Mouse (Mus musculus) kidney, embryonic 14.5 days (tissue): ENCODE results near the gene Nlgn2. TPM values are rescaled to one million over a fixed set of nuclear protein-coding genes. Genes with fewer than 3 reads are reported as not detected.

Experiments used
- ATAC-seq: fragments of 200-750 bp; cut with Nextera tagmentation; 2 replicates; pipeline ENCODE4 v1.8.0; 2017; ENCODE audit warnings: moderate number of reproducible peaks, mild to moderate bottlenecking, moderate TSS enrichment, moderate library complexity; ENCODE audit not compliant: low FRiP score, low TSS enrichment
- H3K27ac ChIP-seq: fragments of 300-500 bp; sonication (generic); 2 replicates; pipeline ENCODE4 v1.5.1; 2014; ENCODE audit warnings: low read depth, mild to moderate bottlenecking, low read length, moderate library complexity, mixed read lengths
- H3K27me3 ChIP-seq: fragments of 300-500 bp; sonication (generic); 2 replicates; pipeline ENCODE4 v1.6.1; 2014; ENCODE audit warnings: mild to moderate bottlenecking, low read length; ENCODE audit not compliant: control insufficient read depth, insufficient read depth
- H3K36me3 ChIP-seq: fragments of 300-500 bp; sonication (generic); 2 replicates; pipeline ENCODE4 v1.6.1; 2014; ENCODE audit warnings: low read length, mixed read lengths; ENCODE audit not compliant: control insufficient read depth, insufficient read depth
- H3K4me1 ChIP-seq: fragments of 300-500 bp; sonication (generic); 2 replicates; pipeline ENCODE4 v1.6.1; 2014; ENCODE audit warnings: low read length, mixed read lengths; ENCODE audit not compliant: control insufficient read depth, insufficient read depth
- H3K4me2 ChIP-seq: fragments of 300-500 bp; sonication (generic); replicated peaks from 2 replicates; pipeline ENCODE4 v1.6.1; 2014; ENCODE audit warnings: low read depth, mild to moderate bottlenecking, low read length
- H3K4me3 ChIP-seq: fragments of 300-500 bp; sonication (generic); 2 replicates; pipeline ENCODE4 v1.5.1; 2014; ENCODE audit warnings: mild to moderate bottlenecking, low read length
- H3K9ac ChIP-seq: fragments of 300-500 bp; sonication (generic); 2 replicates; pipeline ENCODE4 v1.6.1; 2014; ENCODE audit warnings: low read depth, mild to moderate bottlenecking, low read length, moderate library complexity
- H3K9me3 ChIP-seq: fragments of 300-500 bp; sonication (generic); 2 replicates; pipeline ENCODE4 v1.6.1; 2016; ENCODE audit warnings: low read length; ENCODE audit not compliant: control insufficient read depth
- WGBS: fragments of 180-500 bp; shearing (Covaris S2); extraction: QIAGEN DNeasy Blood & Tissue Kit; methylation state at CpG from one replicate; pipeline ENCODE4 v1.1.7; 2014; 5-methylcytosine and 5-hydroxymethylcytosine counted together
- polyA plus RNA-seq: library from polyadenylated mRNA; unstranded; fragments of >200 nt; fragmentation: Nextera tagmentation; extraction: Ambion mirVana; gene quantifications from 2 replicates; pipeline ENCODE4 v1.2.1, GENCODE M21; 2014

Nlgn2 gene
- polyA plus RNA-seq, 1 experiment from 2014 or later, result 7.8 TPM

DNA sequence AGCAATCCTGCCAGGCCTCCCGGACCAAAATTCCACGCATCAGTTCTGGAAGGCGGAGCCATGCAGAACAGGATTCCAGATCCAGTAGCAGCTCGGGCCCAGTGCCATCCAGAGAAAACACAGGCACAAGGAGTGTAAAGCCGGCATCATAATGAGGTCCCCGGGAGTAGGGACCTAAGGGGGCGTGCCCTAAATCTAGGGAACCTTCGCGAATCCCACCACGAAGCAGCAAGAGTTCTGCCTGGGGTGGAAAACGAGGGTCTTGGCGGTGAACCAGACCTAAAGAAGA lies 33.0 kb downstream of the Nlgn2 start:
- Histone ChIP-seq H3K9ac (peak overlapping the region; percentile 43; the same call in 1 of the 2 replicates), H3K36me3 (no peaks in the 10 kb centered on the region), H3K4me2 (peak overlapping the region; percentile 94), H3K4me1 (peaks cover 39% of the 10 kb centered on the region), H3K27ac (no peak overlapping the region), H3K4me3 (peak overlapping the region; percentile 48), H3K9me3 (0 out of 2 replicates have a peak, but pooled peaks cover 3% of the 10 kb centered on the region), H3K27me3 (peaks cover 34% of the 10 kb centered on the region)
- ATAC-seq, result no peak
- WGBS, result 7% methylated on average over 12 of the region's 12 CpGs

DNA sequence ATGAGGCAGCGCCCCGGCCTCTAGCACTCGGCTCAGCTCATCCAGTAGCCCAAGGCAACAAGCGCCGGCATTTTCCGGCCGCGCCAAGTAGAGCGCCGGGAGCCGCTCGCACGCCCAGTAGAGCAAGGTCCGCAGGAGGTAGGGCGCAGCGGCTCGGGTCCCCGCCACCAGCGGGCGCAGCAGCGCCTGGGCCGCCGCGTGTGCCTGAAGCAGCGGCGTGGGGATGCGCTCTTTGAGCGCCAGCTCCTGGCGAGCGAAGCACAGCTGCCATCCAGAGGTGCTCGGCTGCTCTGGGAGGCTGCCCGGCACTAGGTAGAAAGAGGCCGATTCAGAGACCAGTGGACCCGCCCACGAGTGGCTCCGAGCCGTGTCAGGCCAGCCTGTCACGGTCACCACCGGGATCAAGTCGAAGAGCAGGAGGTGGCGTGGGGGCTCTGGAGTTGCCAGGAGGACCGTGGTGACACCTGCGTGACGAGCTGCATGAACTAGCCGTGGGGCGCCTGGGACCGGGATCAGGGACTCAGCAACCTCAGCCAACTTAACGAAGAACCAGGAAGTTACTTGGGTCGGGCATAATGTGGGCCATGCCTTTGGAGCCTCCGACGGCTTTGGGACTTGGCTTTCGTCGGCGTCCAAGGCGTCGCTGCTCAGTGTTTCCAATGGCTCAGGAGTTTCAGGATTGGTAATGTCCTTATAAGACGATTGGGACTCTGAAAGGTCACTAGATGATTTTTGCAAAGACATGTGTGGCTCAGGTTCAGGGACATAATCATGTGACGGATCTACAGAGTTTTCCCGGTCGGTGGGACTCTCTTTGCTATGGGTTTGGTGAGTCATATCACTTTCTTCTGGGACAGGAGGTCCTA lies 33.6 kb downstream of the Nlgn2 start:
- Histone ChIP-seq H3K9me3 (0 out of 2 replicates have a peak, but pooled peaks cover 3% of the 10 kb centered on the region), H3K4me2 (peak overlapping the region; percentile 94), H3K4me1 (peaks cover 45% of the 10 kb centered on the region), H3K27ac (no peak overlapping the region; the same call in 1 of the 2 replicates), H3K4me3 (peak overlapping the region; percentile 48), H3K36me3 (no peaks in the 10 kb centered on the region), H3K9ac (peak overlapping the region; percentile 43), H3K27me3 (peaks cover 34% of the 10 kb centered on the region)
- 1% methylated on average over 60 of the region's 60 CpGs for WGBS
- peak; percentile 48 for ATAC-seq

- Histone ChIP-seq H3K4me1 (peaks cover 46% of the 10 kb centered on the region), H3K4me3 (peak overlapping the region; percentile 48), H3K9ac (peak overlapping the region; percentile 42), H3K9me3 (0 out of 2 replicates have a peak, but pooled peaks cover 3% of the 10 kb centered on the region), H3K4me2 (peak overlapping the region; percentile 94), H3K27me3 (peaks cover 34% of the 10 kb centered on the region), H3K36me3 (no peaks in the 10 kb centered on the region), H3K27ac (no peak overlapping the region; the same call in 1 of the 2 replicates)
- no peak for ATAC-seq
- 3% methylated on average over 12 of the region's 12 CpGs for WGBS
These were observed 34.3 kb downstream of the Nlgn2 start for GRCm38 (mm10) chr11:69803328-69803727.

DNA sequence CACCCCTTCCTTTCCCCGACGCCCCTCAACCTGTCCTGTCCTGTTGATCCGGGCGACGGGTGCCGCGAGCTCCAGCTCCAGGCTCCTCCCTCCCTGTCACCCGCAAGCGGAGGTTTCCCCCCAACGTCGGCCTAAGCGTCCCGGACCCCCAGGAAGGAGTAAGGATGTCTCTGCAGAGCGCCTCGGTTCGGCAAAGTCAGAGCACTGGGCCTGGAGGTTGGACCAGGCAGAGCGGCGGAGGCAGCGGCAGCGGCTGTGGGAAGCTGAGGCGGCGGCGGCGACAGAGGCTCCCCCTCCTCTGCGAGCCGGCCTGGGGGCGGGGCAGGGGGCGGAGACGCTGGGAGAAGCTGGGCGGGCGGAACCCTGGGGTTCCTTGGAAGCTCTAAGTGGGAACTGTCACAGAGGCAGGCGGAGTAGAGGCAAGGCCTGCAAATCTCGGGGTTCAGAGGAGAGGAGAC lies 34.9 kb downstream of the Nlgn2 start:
- Histone ChIP-seq H3K4me1 (peaks cover 46% of the 10 kb centered on the region), H3K27me3 (peaks cover 34% of the 10 kb centered on the region), H3K9me3 (0 out of 2 replicates have a peak, but pooled peaks cover 3% of the 10 kb centered on the region), H3K4me2 (peak overlapping the region; percentile 94), H3K27ac (no peak overlapping the region), H3K4me3 (peak overlapping the region; percentile 48), H3K36me3 (no peaks in the 10 kb centered on the region), H3K9ac (peak overlapping the region; percentile 59)
- ATAC-seq, result peak; percentile 8; the same call in 1 of the 2 replicates
- WGBS, result under 1% methylated on average over 28 of the region's 33 CpGs

GRCm38 (mm10) chr11:69801379-69801977 lies 36.1 kb downstream of the Nlgn2 start, which contains the start of gene Fgf11:
Gene Fgf11, minus strand, starts transcription at chr11:69801857.
- H3K27ac ChIP-seq, result peak within 1 kb of the TSS; percentile 70
- H3K9ac ChIP-seq, result peak within 1 kb of the TSS; percentile 76
- H3K36me3 ChIP-seq, result no peaks in the 10 kb centered on the region
- H3K4me2 ChIP-seq, result peak within 1 kb of the TSS; percentile 94
- peaks cover 46% of the 10 kb centered on the region for H3K4me1 ChIP-seq
- no peak for ATAC-seq
- WGBS, result under 1% methylated on average over 30 of the region's 33 CpGs
- peaks cover 40% of the 10 kb centered on the region for H3K27me3 ChIP-seq
- peak within 1 kb of the TSS; percentile 48 for H3K4me3 ChIP-seq
- H3K9me3 ChIP-seq, result 0 out of 2 replicates have a peak, but pooled peaks cover 1% of the 10 kb centered on the region

DNA sequence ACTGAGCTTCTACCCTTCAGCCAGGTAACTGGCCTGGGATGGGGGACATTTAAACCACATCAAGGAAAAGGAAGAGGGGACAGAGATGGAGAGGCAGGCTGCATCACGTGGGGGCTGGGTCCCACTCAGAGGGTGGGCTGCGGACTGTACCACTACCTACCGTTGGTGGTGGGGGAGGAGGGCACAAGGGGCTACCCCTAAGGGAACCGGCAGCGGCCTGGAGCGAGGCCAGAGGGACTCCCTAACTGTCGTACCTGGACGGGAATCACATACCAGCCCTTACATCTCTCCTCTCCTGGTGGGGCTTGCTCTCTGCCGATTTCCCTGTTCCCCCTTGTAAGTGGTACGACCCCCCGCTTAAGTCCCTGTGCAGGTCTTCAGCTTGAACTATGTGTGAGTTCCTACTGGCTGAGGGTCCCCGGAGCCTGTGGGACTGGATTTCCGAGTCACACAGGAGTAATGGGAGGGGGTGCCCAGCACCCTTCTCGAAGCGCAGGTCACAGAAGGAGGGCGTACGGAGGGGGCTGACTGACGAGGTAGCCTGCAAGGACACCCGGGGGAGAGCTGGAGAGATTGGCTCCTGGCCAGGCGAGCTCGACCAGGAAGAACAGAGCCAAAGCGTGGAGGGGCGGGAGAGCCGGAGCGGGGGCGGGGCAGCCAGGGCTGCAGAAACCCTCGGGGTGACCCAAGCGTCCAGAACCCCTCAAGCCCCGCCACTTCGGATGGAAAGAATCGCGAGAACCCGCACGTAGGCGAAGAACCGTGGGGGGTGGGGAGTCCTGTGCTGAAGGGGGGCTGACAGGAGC lies 37.0 kb downstream of the Nlgn2 start:
- Histone ChIP-seq H3K27me3 (peaks cover 41% of the 10 kb centered on the region), H3K9me3 (no peaks in the 10 kb centered on the region), H3K27ac (peak overlapping the region; percentile 70), H3K9ac (peak overlapping the region; percentile 76), H3K4me3 (peak overlapping the region; percentile 48), H3K4me2 (peak overlapping the region; percentile 94), H3K4me1 (peaks cover 46% of the 10 kb centered on the region), H3K36me3 (no peaks in the 10 kb centered on the region)
- under 1% methylated on average over 36 of the region's 36 CpGs for WGBS
- peak; percentile 58 for ATAC-seq

DNA sequence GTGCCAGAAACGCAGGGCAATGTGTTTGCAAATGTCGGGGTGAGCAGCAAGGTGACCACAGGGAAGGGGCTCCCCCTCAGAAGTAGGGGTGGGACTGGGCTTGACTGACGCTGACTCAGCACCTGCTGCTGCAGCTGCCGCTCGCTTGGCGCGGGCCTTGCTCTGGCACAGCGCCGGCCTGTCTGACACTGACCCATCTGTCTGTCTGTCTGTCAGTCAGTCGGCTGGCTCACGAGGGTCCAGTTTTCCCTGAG lies 37.5 kb downstream of the Nlgn2 start:
- peak overlapping the region; percentile 48 for H3K4me3 ChIP-seq
- no peaks in the 10 kb centered on the region for H3K36me3 ChIP-seq
- peak overlapping the region; percentile 70; the same call in 1 of the 2 replicates for H3K27ac ChIP-seq
- 0 out of 2 replicates have a peak overlapping the region, but pooled peaks have one; percentile 76 for H3K9ac ChIP-seq
- H3K4me2 ChIP-seq, result peak overlapping the region; percentile 94
- under 1% methylated on average over 11 of the region's 11 CpGs for WGBS
- H3K9me3 ChIP-seq, result no peaks in the 10 kb centered on the region
- peaks cover 46% of the 10 kb centered on the region for H3K4me1 ChIP-seq
- peaks cover 37% of the 10 kb centered on the region for H3K27me3 ChIP-seq
- ATAC-seq, result peak; percentile 0; the same call in 1 of the 2 replicates

DNA sequence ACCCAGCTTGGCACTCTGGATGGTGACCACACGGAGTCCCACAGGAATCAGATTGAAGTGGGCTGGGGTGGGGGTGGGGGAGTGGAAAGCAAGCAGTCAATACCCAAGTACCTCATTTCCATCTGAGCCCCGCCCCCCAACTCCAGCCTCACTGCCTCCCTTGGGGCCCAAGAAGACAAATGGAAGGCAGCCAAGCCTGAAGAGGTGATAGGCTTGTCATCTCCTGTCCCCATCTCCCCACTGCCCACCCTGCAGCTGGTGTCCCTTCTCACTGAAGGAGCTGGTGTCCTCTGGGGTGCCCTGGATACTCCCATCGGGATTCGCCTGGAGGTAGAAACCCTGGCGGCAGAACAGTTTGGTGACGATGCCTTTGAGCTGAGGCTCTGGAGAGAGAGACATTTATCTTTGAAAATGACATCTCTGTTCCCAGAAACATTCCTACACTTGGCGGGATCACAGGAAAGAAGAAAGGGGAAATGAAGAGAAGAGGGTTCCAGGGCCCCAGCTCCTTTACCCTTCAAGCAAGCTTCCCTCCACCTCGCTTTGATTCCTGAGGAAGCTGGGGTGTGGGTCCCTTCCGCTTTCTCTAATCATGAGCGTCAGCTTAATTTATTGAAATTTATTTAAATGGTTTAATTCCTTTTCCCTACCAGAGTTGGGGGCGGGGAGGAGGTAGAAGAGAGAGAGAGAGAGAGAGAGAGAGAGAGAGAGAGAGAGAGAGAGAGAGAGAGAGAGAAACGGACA lies 38.0 kb downstream of the Nlgn2 start:
- WGBS, result 22% methylated on average over 11 of the region's 12 CpGs
- no peak for ATAC-seq
- Histone ChIP-seq H3K4me2 (peak overlapping the region; percentile 94), H3K4me1 (peaks cover 41% of the 10 kb centered on the region), H3K4me3 (peak overlapping the region; percentile 48), H3K27ac (no peak overlapping the region), H3K36me3 (no peaks in the 10 kb centered on the region), H3K27me3 (peaks cover 32% of the 10 kb centered on the region), H3K9ac (0 out of 2 replicates have a peak overlapping the region, but pooled peaks have one; percentile 76), H3K9me3 (no peaks in the 10 kb centered on the region)
